Mouse (Mus musculus): Measurements from ENCODE around the gene Rnf215.
"Not testable (repeated sequence)": the region's sequence is repeated elsewhere in the genome, so short reads cannot be mapped to it uniquely, and the experiment has no call there.

Gene Rnf215

GRCm38 (mm10) chr11:4113970-4114369, 21.0 kb upstream of the Rnf215 start:
- no peak for DNase-seq

GRCm38 (mm10) chr11:4114541-4114940, 20.5 kb upstream of the Rnf215 start:
- not testable (repeated sequence) for DNase-seq

- DNase-seq: no peak
Measured at GRCm38 (mm10) chr11:4115407-4115806, 19.6 kb upstream of the Rnf215 start.

- DNase-seq: peak in 1 of 2 experiments; percentile 27
Measured at GRCm38 (mm10) chr11:4116458-4117141, 18.4 kb upstream of the Rnf215 start.

- DNase-seq: no peak
Measured at GRCm38 (mm10) chr11:4117372-4118071, 17.5 kb upstream of the Rnf215 start.

GRCm38 (mm10) chr11:4118081-4118921, 16.7 kb upstream of the Rnf215 start:
- DNase-seq: peak; percentile 79 to 84

- DNase-seq: no peak
Measured at GRCm38 (mm10) chr11:4119635-4120034, 15.4 kb upstream of the Rnf215 start.

- no peak for DNase-seq
Measured at GRCm38 (mm10) chr11:4121691-4122090, 13.3 kb upstream of the Rnf215 start.

- no peak for DNase-seq
Measured at GRCm38 (mm10) chr11:4122226-4122625, 12.8 kb upstream of the Rnf215 start.

- DNase-seq: no peak
Measured at GRCm38 (mm10) chr11:4122742-4123579, 12.0 kb upstream of the Rnf215 start, which contains the start of gene Sec14l2. Sec14l2 (minus strand) TSS chr11:4123415.

GRCm38 (mm10) chr11:4123922-4124321, 11.1 kb upstream of the Rnf215 start:
- peak in 1 of 2 experiments; percentile 53 for DNase-seq

GRCm38 (mm10) chr11:4127059-4127458, 7.9 kb upstream of the Rnf215 start:
- DNase-seq: no peak

GRCm38 (mm10) chr11:4128461-4128860, 6.5 kb upstream of the Rnf215 start:
- DNase-seq: not testable (repeated sequence)

- no peak for DNase-seq
Measured at GRCm38 (mm10) chr11:4133450-4133849, 1.6 kb upstream of the Rnf215 start.

- no peak for DNase-seq
Measured at GRCm38 (mm10) chr11:4134400-4134799, 602 bp upstream of the Rnf215 start.

GRCm38 (mm10) chr11:4138964-4139363, 4.0 kb downstream of the Rnf215 start:
- DNase-seq: no peak

- no peak for DNase-seq
Measured at GRCm38 (mm10) chr11:4141505-4141904, 6.5 kb downstream of the Rnf215 start.

GRCm38 (mm10) chr11:4142352-4142751, 7.3 kb downstream of the Rnf215 start:
- no peak for DNase-seq

GRCm38 (mm10) chr11:4143281-4144062, 8.5 kb downstream of the Rnf215 start:
- peak; percentile 65 to 79 for DNase-seq

- DNase-seq: no peak
Measured at GRCm38 (mm10) chr11:4146381-4146780, 11.4 kb downstream of the Rnf215 start.

- DNase-seq: no peak
Measured at GRCm38 (mm10) chr11:4147098-4147497, 12.1 kb downstream of the Rnf215 start.

- DNase-seq: no peak
Measured at GRCm38 (mm10) chr11:4148120-4148519, 13.1 kb downstream of the Rnf215 start.
